Mouse (Mus musculus): ENCODE results near the gene Imp4.
A peak's percentile ranks its signal among the peaks of the same experiment; 100 is the strongest.
"Not testable (repeated sequence)": the region's sequence is repeated elsewhere in the genome, so short reads cannot be mapped to it uniquely, and the experiment has no call there.

Gene Imp4

GRCm38 (mm10) chr1:34439215-34439960 is at the start of gene Imp4, which contains the start of gene Ccdc115:
TSS of gene Imp4 (plus strand) at chr1:34439851.
TSS of gene Ccdc115 (minus strand) at chr1:34439672.
- DNase-seq (ENCODE audit: low spot score in 2 of 2), result peak; percentile 95 to 96

GRCm38 (mm10) chr1:34396321-34396720 is 43.3 kb upstream of the Imp4 start:
- DNase-seq (ENCODE audit: low spot score in 2 of 2), result no peak

- no peak for DNase-seq (ENCODE audit: low spot score in 2 of 2)
These were observed 40.3 kb upstream of the Imp4 start for GRCm38 (mm10) chr1:34399182-34399953.

- DNase-seq (ENCODE audit: low spot score in 2 of 2), result no peak
These were observed 11.2 kb upstream of the Imp4 start for GRCm38 (mm10) chr1:34428466-34428865.

- no peak for DNase-seq (ENCODE audit: low spot score in 2 of 2)
These were observed 10.4 kb upstream of the Imp4 start for GRCm38 (mm10) chr1:34429281-34429680.

- no peak for DNase-seq (ENCODE audit: low spot score in 2 of 2)
These were observed 8.7 kb upstream of the Imp4 start for GRCm38 (mm10) chr1:34430981-34431380.

- DNase-seq (ENCODE audit: low spot score in 2 of 2), result no peak
These were observed 8.2 kb upstream of the Imp4 start for GRCm38 (mm10) chr1:34431431-34431830.

GRCm38 (mm10) chr1:34432411-34432775 is 7.3 kb upstream of the Imp4 start:
- DNase-seq (ENCODE audit: low spot score in 2 of 2), result peak in 1 of 2 experiments; percentile 6

GRCm38 (mm10) chr1:34432776-34433481 is 6.7 kb upstream of the Imp4 start:
- peak; percentile 46 to 48 for DNase-seq (ENCODE audit: low spot score in 2 of 2)

- peak in 1 of 2 experiments; percentile 27 for DNase-seq (ENCODE audit: low spot score in 2 of 2)
These were observed 5.6 kb upstream of the Imp4 start for GRCm38 (mm10) chr1:34433891-34434521.

GRCm38 (mm10) chr1:34434660-34435160 is 4.9 kb upstream of the Imp4 start:
- DNase-seq (ENCODE audit: low spot score in 2 of 2), result peak; percentile 96 to 99

GRCm38 (mm10) chr1:34435371-34436120 is 4.1 kb upstream of the Imp4 start:
- no peak for DNase-seq (ENCODE audit: low spot score in 2 of 2)

- DNase-seq (ENCODE audit: low spot score in 2 of 2), result no peak
These were observed 3.3 kb upstream of the Imp4 start for GRCm38 (mm10) chr1:34436374-34436773.

GRCm38 (mm10) chr1:34437366-34437765 is 2.3 kb upstream of the Imp4 start:
- not testable (repeated sequence) for DNase-seq (ENCODE audit: low spot score in 2 of 2)

- no peak for DNase-seq (ENCODE audit: low spot score in 2 of 2)
These were observed 1.1 kb upstream of the Imp4 start for GRCm38 (mm10) chr1:34438381-34439051.

- DNase-seq (ENCODE audit: low spot score in 2 of 2), result no peak
These were observed 445 bp downstream of the Imp4 start for GRCm38 (mm10) chr1:34439961-34440630.

GRCm38 (mm10) chr1:34443124-34443523 is 3.5 kb downstream of the Imp4 start:
- no peak for DNase-seq (ENCODE audit: low spot score in 2 of 2)

- no peak for DNase-seq (ENCODE audit: low spot score in 2 of 2)
These were observed 18.8 kb downstream of the Imp4 start for GRCm38 (mm10) chr1:34458431-34458830.

- DNase-seq (ENCODE audit: low spot score in 2 of 2), result peak; percentile 92 to 93
These were observed 19.8 kb downstream of the Imp4 start, which contains the start of gene Ptpn18 for GRCm38 (mm10) chr1:34459284-34460060. TSS of gene Ptpn18 (plus strand) at chr1:34459762.

Measured in right cerebral cortex, adult 2 months (tissue).